Mouse (Mus musculus) heart, embryonic 11.5 days (tissue): Measurements from ENCODE around the gene Cabin1. TPM values are rescaled to one million over a fixed set of nuclear protein-coding genes. Genes with fewer than 3 reads are reported as not detected.

Experiments used
- ATAC-seq: fragments of 200-750 bp; cut with Nextera tagmentation; replicated peaks from 2 replicates; pipeline ENCODE4 v1.8.0; 2017; ENCODE audit warnings: moderate library complexity; ENCODE audit not compliant: insufficient number of reproducible peaks, low FRiP score, low TSS enrichment
- H3K27ac ChIP-seq: fragments of 300-500 bp; sonication (generic); 2 replicates; pipeline ENCODE4 v1.5.1; 2014; ENCODE audit warnings: mild to moderate bottlenecking, low read depth, low read length
- H3K27me3 ChIP-seq: fragments of 300-500 bp; sonication (generic); 2 replicates; pipeline ENCODE4 v1.6.1; 2014; ENCODE audit warnings: mild to moderate bottlenecking, low read length, mixed read lengths; ENCODE audit not compliant: control insufficient read depth, insufficient read depth
- H3K36me3 ChIP-seq: fragments of 300-500 bp; sonication (generic); 2 replicates; pipeline ENCODE4 v1.6.1; 2014; ENCODE audit warnings: mild to moderate bottlenecking, low read length, moderate library complexity, mixed read lengths; ENCODE audit not compliant: control insufficient read depth, insufficient read depth
- H3K4me1 ChIP-seq: fragments of 300-500 bp; sonication (generic); 2 replicates; pipeline ENCODE4 v1.6.1; 2014; ENCODE audit warnings: low read length; ENCODE audit not compliant: control insufficient read depth, insufficient read depth
- H3K4me2 ChIP-seq: fragments of 300-500 bp; sonication (generic); 2 replicates; pipeline ENCODE4 v1.6.1; 2014; ENCODE audit warnings: mild to moderate bottlenecking, moderate library complexity
- H3K4me3 ChIP-seq: fragments of 300-500 bp; sonication (generic); 2 replicates; pipeline ENCODE4 v1.5.1; 2014; ENCODE audit warnings: low read depth, low read length
- H3K9ac ChIP-seq: fragments of 300-500 bp; sonication (generic); 2 replicates; pipeline ENCODE4 v1.6.1; 2014; ENCODE audit warnings: mild to moderate bottlenecking, low read depth, low read length, moderate library complexity
- H3K9me3 ChIP-seq: fragments of 300-500 bp; sonication (generic); replicated peaks from 2 replicates; pipeline ENCODE4 v1.6.1; 2016; ENCODE audit warnings: low read length; ENCODE audit not compliant: control insufficient read depth
- WGBS: fragments of 180-500 bp; shearing (Covaris S2); extraction: QIAGEN DNeasy Blood & Tissue Kit; methylation state at CpG from one replicate; pipeline ENCODE4 v1.1.7; 2014; ENCODE audit not compliant: insufficient replicate concordance; 5-methylcytosine and 5-hydroxymethylcytosine counted together
- polyA plus RNA-seq: library from polyadenylated mRNA; unstranded; fragments of >200 nt; fragmentation: Nextera tagmentation; extraction: Ambion mirVana; gene quantifications from 2 replicates; pipeline ENCODE4 v1.2.1, GENCODE M21; 2014

The Cabin1 gene
- polyA plus RNA-seq, 1 experiment from 2014 or later, result 28.6 TPM

- no peak overlapping the region for H3K27ac ChIP-seq
- no peak overlapping the region for H3K4me2 ChIP-seq
- no peak for ATAC-seq
- no peaks in the 10 kb centered on the region for H3K4me1 ChIP-seq
- 68% methylated on average over 12 of the region's 12 CpGs for WGBS
- H3K9ac ChIP-seq, result no peak overlapping the region; the same call in 1 of the 2 replicates
- no peak overlapping the region for H3K4me3 ChIP-seq
- no peaks in the 10 kb centered on the region for H3K27me3 ChIP-seq
- H3K36me3 ChIP-seq, result peaks cover 4% of the 10 kb centered on the region; the same call in 1 of the 2 replicates
- H3K9me3 ChIP-seq, result no peaks in the 10 kb centered on the region
Observed at GRCm38 (mm10) chr10:75684035-75685004, 79.8 kb downstream of the Cabin1 start.

GRCm38 (mm10) chr10:75680574-75681001 lies 83.6 kb downstream of the Cabin1 start:
- H3K9ac ChIP-seq, result no peak overlapping the region
- no peak overlapping the region for H3K4me2 ChIP-seq
- 0 out of 2 replicates have a peak, but pooled peaks cover 2% of the 10 kb centered on the region for H3K36me3 ChIP-seq
- ATAC-seq, result no peak
- no peaks in the 10 kb centered on the region for H3K27me3 ChIP-seq
- 0 out of 2 replicates have a peak, but pooled peaks cover 4% of the 10 kb centered on the region for H3K4me1 ChIP-seq
- WGBS, result 96% methylated on average over 10 of the region's 10 CpGs
- no peak overlapping the region for H3K4me3 ChIP-seq
- H3K9me3 ChIP-seq, result no peaks in the 10 kb centered on the region
- H3K27ac ChIP-seq, result no peak overlapping the region

GRCm38 (mm10) chr10:75679204-75679603 lies 84.9 kb downstream of the Cabin1 start:
- no peak for ATAC-seq
- Histone ChIP-seq H3K9ac (no peak overlapping the region), H3K4me3 (no peak overlapping the region), H3K9me3 (no peaks in the 10 kb centered on the region), H3K27me3 (no peaks in the 10 kb centered on the region), H3K27ac (no peak overlapping the region), H3K36me3 (0 out of 2 replicates have a peak, but pooled peaks cover 2% of the 10 kb centered on the region), H3K4me2 (no peak overlapping the region), H3K4me1 (0 out of 2 replicates have a peak, but pooled peaks cover 4% of the 10 kb centered on the region)
- WGBS, result 85% methylated on average over 6 of the region's 6 CpGs

- Histone ChIP-seq H3K27ac (no peak overlapping the region), H3K4me1 (0 out of 2 replicates have a peak, but pooled peaks cover 4% of the 10 kb centered on the region), H3K27me3 (no peaks in the 10 kb centered on the region), H3K9ac (no peak overlapping the region), H3K4me2 (no peak overlapping the region), H3K36me3 (0 out of 2 replicates have a peak, but pooled peaks cover 2% of the 10 kb centered on the region), H3K9me3 (no peaks in the 10 kb centered on the region), H3K4me3 (no peak overlapping the region)
- ATAC-seq, result no peak
- WGBS, result 88% methylated on average over 5 of the region's 5 CpGs
Observed at GRCm38 (mm10) chr10:75677989-75678388, 86.2 kb downstream of the Cabin1 start.

- 0 out of 2 replicates have a peak, but pooled peaks cover 4% of the 10 kb centered on the region for H3K4me1 ChIP-seq
- H3K27ac ChIP-seq, result no peak overlapping the region
- H3K9me3 ChIP-seq, result no peaks in the 10 kb centered on the region
- WGBS, result 80% methylated on average over 2 of the region's 2 CpGs
- H3K36me3 ChIP-seq, result 0 out of 2 replicates have a peak, but pooled peaks cover 2% of the 10 kb centered on the region
- no peak for ATAC-seq
- no peak overlapping the region for H3K4me3 ChIP-seq
- H3K4me2 ChIP-seq, result no peak overlapping the region
- no peak overlapping the region for H3K9ac ChIP-seq
- no peaks in the 10 kb centered on the region for H3K27me3 ChIP-seq
Observed at GRCm38 (mm10) chr10:75677571-75677970, 86.6 kb downstream of the Cabin1 start.

GRCm38 (mm10) chr10:75676819-75677565 lies 87.1 kb downstream of the Cabin1 start:
- 0 out of 2 replicates have a peak, but pooled peaks cover 4% of the 10 kb centered on the region for H3K4me1 ChIP-seq
- H3K4me3 ChIP-seq, result no peak overlapping the region
- H3K27ac ChIP-seq, result no peak overlapping the region
- 0 out of 2 replicates have a peak, but pooled peaks cover 2% of the 10 kb centered on the region for H3K36me3 ChIP-seq
- H3K9ac ChIP-seq, result no peak overlapping the region
- H3K27me3 ChIP-seq, result no peaks in the 10 kb centered on the region
- WGBS, result 76% methylated on average over 7 of the region's 7 CpGs
- H3K4me2 ChIP-seq, result no peak overlapping the region
- ATAC-seq, result no peak
- H3K9me3 ChIP-seq, result no peaks in the 10 kb centered on the region

- H3K36me3 ChIP-seq, result 0 out of 2 replicates have a peak, but pooled peaks cover 2% of the 10 kb centered on the region
- no peak overlapping the region for H3K4me3 ChIP-seq
- H3K4me2 ChIP-seq, result no peak overlapping the region
- 70% methylated on average over 2 of the region's 2 CpGs for WGBS
- H3K4me1 ChIP-seq, result 0 out of 2 replicates have a peak, but pooled peaks cover 4% of the 10 kb centered on the region
- no peak for ATAC-seq
- no peaks in the 10 kb centered on the region for H3K27me3 ChIP-seq
- H3K9ac ChIP-seq, result no peak overlapping the region
- no peaks in the 10 kb centered on the region for H3K9me3 ChIP-seq
- H3K27ac ChIP-seq, result no peak overlapping the region
Observed at GRCm38 (mm10) chr10:75676286-75676685, 87.9 kb downstream of the Cabin1 start.

GRCm38 (mm10) chr10:75675594-75675993 lies 88.5 kb downstream of the Cabin1 start:
- no peaks in the 10 kb centered on the region for H3K9me3 ChIP-seq
- H3K4me2 ChIP-seq, result no peak overlapping the region
- H3K27ac ChIP-seq, result no peak overlapping the region
- H3K9ac ChIP-seq, result no peak overlapping the region
- WGBS, result 92% methylated on average over 8 of the region's 8 CpGs
- ATAC-seq, result no peak
- no peak overlapping the region for H3K4me3 ChIP-seq
- H3K36me3 ChIP-seq, result 0 out of 2 replicates have a peak, but pooled peaks cover 2% of the 10 kb centered on the region
- H3K4me1 ChIP-seq, result 0 out of 2 replicates have a peak, but pooled peaks cover 4% of the 10 kb centered on the region
- H3K27me3 ChIP-seq, result no peaks in the 10 kb centered on the region
